Mouse (Mus musculus) c-Kit-positive CD71-positive TER-119-positive erythroid progenitor cells, embryonic 14.5 days (primary cell): ENCODE measurements around the gene Gm49486.
A peak's percentile ranks its signal among the peaks of the same experiment; 100 is the strongest.

Source experiments
- DNase-seq: peaks from one replicate; pipeline ENCODE4 v3.0.0-alpha.2; 2013; ENCODE audit warnings: low spot score

Gm49486 gene

GRCm38 (mm10) chr15:79270317-79271123, 41.3 kb downstream of the Gm49486 start:
- DNase-seq = peak; percentile 49

GRCm38 (mm10) chr15:79271124-79271746, 42.0 kb downstream of the Gm49486 start:
- peak; percentile 48 for DNase-seq

GRCm38 (mm10) chr15:79273020-79273419, 43.8 kb downstream of the Gm49486 start:
- no peak for DNase-seq

GRCm38 (mm10) chr15:79277728-79278127, 48.5 kb downstream of the Gm49486 start:
- no peak for DNase-seq

GRCm38 (mm10) chr15:79280209-79280608, 51.0 kb downstream of the Gm49486 start:
- DNase-seq = peak; percentile 50

- DNase-seq = peak; percentile 20
Observed at GRCm38 (mm10) chr15:79280850-79281249, 51.7 kb downstream of the Gm49486 start.

GRCm38 (mm10) chr15:79281389-79281788, 52.2 kb downstream of the Gm49486 start:
- peak; percentile 76 for DNase-seq

GRCm38 (mm10) chr15:79282434-79282833, 53.2 kb downstream of the Gm49486 start:
- DNase-seq = no peak

GRCm38 (mm10) chr15:79283371-79283770, 54.2 kb downstream of the Gm49486 start:
- no peak for DNase-seq

- no peak for DNase-seq
Observed at GRCm38 (mm10) chr15:79285399-79285798, 56.2 kb downstream of the Gm49486 start, which contains the start of gene Baiap2l2. TSS of gene Baiap2l2 (minus strand) at chr15:79285537.

- DNase-seq = no peak
Observed at GRCm38 (mm10) chr15:79286141-79286540, 57.0 kb downstream of the Gm49486 start.

GRCm38 (mm10) chr15:79287091-79287490, 57.9 kb downstream of the Gm49486 start:
- no peak for DNase-seq

- no peak for DNase-seq
Observed at GRCm38 (mm10) chr15:79288387-79288786, 59.2 kb downstream of the Gm49486 start.

- DNase-seq = no peak
Observed at GRCm38 (mm10) chr15:79289441-79289840, 60.2 kb downstream of the Gm49486 start.

GRCm38 (mm10) chr15:79290340-79290739, 61.1 kb downstream of the Gm49486 start:
- no peak for DNase-seq

- DNase-seq = no peak
Observed at GRCm38 (mm10) chr15:79292779-79293178, 63.6 kb downstream of the Gm49486 start.

GRCm38 (mm10) chr15:79298553-79298952, 69.4 kb downstream of the Gm49486 start:
- DNase-seq = no peak

GRCm38 (mm10) chr15:79299563-79300155, 70.5 kb downstream of the Gm49486 start:
- DNase-seq = no peak

GRCm38 (mm10) chr15:79303725-79304124, 74.5 kb downstream of the Gm49486 start:
- DNase-seq = no peak

- no peak for DNase-seq
Observed at GRCm38 (mm10) chr15:79304832-79305231, 75.6 kb downstream of the Gm49486 start.

- DNase-seq = no peak
Observed at GRCm38 (mm10) chr15:79306043-79306637, 76.9 kb downstream of the Gm49486 start.
